Mouse (Mus musculus) C2C12 (cell line): ENCODE data around the gene Cxadr. TPM values are rescaled to one million over a fixed set of nuclear protein-coding genes. Genes with fewer than 3 reads are reported as not detected.

Experiments
- H3K27me3 ChIP-seq: one replicate; pipeline ENCODE4 v1.6.1; 2011; ENCODE audit not compliant: control insufficient read depth, insufficient read depth, insufficient read length
- H3K36me3 ChIP-seq: one replicate; pipeline ENCODE4 v1.6.1; 2011; ENCODE audit not compliant: control insufficient read depth, insufficient read depth
- H3K4me3 ChIP-seq: one replicate; pipeline ENCODE4 v1.5.1; 2011; ENCODE audit warnings: mild to moderate bottlenecking, control low read depth; ENCODE audit not compliant: poor library complexity, insufficient read depth, severe bottlenecking
- H3K79me2 ChIP-seq: one replicate; pipeline ENCODE4 v1.6.1; 2011; ENCODE audit not compliant: control insufficient read depth, insufficient read depth
- H3K79me3 ChIP-seq: one replicate; pipeline ENCODE4 v1.6.1; 2011; ENCODE audit warnings: low read depth, control low read depth
- H3ac ChIP-seq: one replicate; pipeline ENCODE3; 2011; ENCODE audit warnings: low read depth; ENCODE audit not compliant: control insufficient read depth, insufficient read length
- CEBPB ChIP-seq: IDR thresholded peaks from one replicate; pipeline ENCODE4 v1.6.1; 2011; ENCODE audit warnings: low read depth, mild to moderate bottlenecking, control low read depth, moderate library complexity
- CTCF ChIP-seq: IDR thresholded peaks from one replicate; pipeline ENCODE4 v1.5.1; 2011; ENCODE audit not compliant: control insufficient read depth, insufficient read depth, insufficient read length
- FOSL1 ChIP-seq: IDR thresholded peaks from one replicate; pipeline ENCODE4 v1.8.0; 2011; ENCODE audit warnings: mild to moderate bottlenecking, low read length; ENCODE audit not compliant: poor library complexity, insufficient read depth, severe bottlenecking
- MAX ChIP-seq: IDR thresholded peaks from one replicate; pipeline ENCODE4 v1.6.1; 2011; ENCODE audit warnings: mild to moderate bottlenecking, control low read depth
- MYOD1 ChIP-seq: IDR thresholded peaks from one replicate; pipeline ENCODE4 v1.6.1; 2011; ENCODE audit warnings: low read depth; ENCODE audit not compliant: control insufficient read depth, insufficient read length
- MYOG ChIP-seq: IDR thresholded peaks from one replicate; pipeline ENCODE4 v1.6.1; 2011; ENCODE audit not compliant: control insufficient read depth, insufficient read length; ENCODE audit errors: extremely low read depth
- USF1 ChIP-seq: IDR thresholded peaks from one replicate; pipeline ENCODE4 v1.6.1; 2011; ENCODE audit warnings: low read depth, mild to moderate bottlenecking, control low read depth, moderate library complexity
- polyA plus RNA-seq: library from polyadenylated mRNA; unstranded; fragments of >200 nt; fragmentation: generic; extraction: Trizol; gene quantifications from one replicate; pipeline ENCODE4 v1.2.1, GENCODE M21; 2012; ENCODE audit warnings: missing spikeins

The Cxadr gene
- polyA plus RNA-seq, 1 experiment: 0.40 TPM

DNA sequence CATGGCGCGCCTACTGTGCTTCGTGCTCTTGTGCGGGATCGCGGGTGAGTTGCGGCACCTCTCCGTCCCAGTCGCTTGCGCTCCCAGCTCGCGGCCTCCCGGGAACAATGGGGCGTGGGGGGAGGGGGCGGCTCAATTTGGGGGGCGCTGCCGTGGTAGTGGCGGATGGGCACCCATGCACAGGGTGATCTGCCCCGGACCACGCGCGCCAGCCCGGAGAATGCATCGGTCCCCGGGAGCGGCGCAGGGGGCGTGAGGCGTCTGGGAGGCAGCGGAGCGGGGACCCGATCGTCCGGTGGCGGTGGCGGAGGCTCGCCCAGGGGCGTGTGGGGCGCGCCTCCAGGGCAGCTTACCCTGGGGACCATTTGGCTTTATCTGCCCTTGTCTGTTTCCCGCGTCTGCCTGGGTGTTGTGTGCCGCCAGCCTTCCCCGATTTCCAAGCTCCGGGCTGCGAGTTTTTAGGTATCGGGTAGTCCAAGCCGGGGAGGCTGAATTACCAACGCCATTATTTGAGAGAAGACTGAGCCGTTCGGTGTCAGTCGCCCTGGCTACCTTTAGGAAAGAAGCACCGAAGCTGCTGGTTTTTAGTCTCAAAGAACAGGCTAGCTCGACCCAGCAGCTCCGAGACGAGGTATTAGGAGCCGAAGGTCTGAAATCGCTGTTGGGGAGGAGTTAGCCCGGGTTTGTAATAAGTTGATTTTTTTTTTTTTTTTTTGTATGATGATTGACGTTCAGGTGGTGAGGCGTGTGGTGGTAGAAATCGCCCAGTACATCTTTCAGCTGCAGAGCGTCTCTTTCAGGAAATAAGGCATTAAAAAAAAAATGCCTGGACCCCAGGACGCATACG, 765 bp downstream of the Cxadr start:
- no peaks in the 10 kb centered on the region for H3K36me3 ChIP-seq
- no peaks in the 10 kb centered on the region for H3K27me3 ChIP-seq
- H3K79me3 ChIP-seq: no peaks in the 10 kb centered on the region
- no peaks in the 10 kb centered on the region for H3K79me2 ChIP-seq
- peak overlapping the region; percentile 6 for H3K4me3 ChIP-seq
- peak overlapping the region; percentile 46 for H3ac ChIP-seq
- TF ChIP-seq USF1 (no peak), MYOD1 (no peak), FOSL1 (no peak), MAX (no peak), CTCF (no peak), MYOG (no peak), CEBPB (no peak)

DNA sequence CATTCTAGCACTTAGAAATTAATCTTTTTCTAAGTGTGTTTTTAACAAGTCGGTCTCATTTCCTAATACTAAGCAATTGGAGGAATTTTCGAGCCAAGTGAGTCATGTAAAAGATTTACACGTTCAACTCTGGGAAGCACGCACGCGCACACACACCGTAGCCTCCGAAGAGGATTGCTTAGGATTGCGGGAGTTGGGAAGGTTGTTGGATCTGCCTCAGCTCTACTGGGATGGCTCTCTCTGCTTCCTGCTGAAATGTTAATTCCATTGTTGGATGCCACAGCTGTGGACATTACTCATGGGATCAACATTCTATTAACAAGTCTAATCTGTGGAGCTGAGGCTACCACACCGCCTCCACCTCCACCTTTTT, 1.4 kb downstream of the Cxadr start:
- Histone ChIP-seq H3K36me3 (no peaks in the 10 kb centered on the region), H3K79me3 (no peaks in the 10 kb centered on the region), H3K4me3 (no peak overlapping the region), H3K79me2 (no peaks in the 10 kb centered on the region), H3K27me3 (no peaks in the 10 kb centered on the region), H3ac (no peak overlapping the region)
- TF ChIP-seq USF1 (no peak), MYOG (no peak), FOSL1 (no peak), MYOD1 (no peak), CEBPB (no peak), MAX (no peak), CTCF (no peak)

DNA sequence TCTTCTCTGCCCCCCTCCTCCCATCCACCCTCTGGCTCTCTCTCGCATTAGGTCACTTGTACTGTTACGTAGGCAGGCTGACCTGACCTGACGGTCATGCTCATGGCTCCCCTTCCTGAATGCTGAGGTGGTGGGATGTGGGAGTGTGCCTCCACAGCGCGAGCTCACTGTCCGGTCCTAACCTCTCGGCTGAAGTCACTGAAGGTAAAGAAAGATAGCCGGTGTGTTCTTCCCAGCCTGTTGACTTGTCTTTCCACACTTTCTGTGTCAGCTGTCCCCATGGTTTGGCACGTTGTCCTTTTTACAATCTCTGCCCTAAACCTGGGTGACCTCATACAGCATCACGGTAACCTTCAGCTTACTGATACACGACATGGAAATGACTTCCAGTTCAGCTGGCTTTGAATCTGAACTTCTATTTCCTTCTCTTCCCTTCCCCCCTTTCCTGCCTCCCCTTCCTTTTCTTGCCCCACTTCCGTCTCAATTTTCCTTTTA, 4.4 kb downstream of the Cxadr start:
- H3K4me3 ChIP-seq: no peak overlapping the region
- no peaks in the 10 kb centered on the region for H3K36me3 ChIP-seq
- H3ac ChIP-seq: no peak overlapping the region
- H3K27me3 ChIP-seq: no peaks in the 10 kb centered on the region
- H3K79me2 ChIP-seq: no peaks in the 10 kb centered on the region
- TF ChIP-seq MYOG (no peak), USF1 (no peak), FOSL1 (no peak)
- H3K79me3 ChIP-seq: no peaks in the 10 kb centered on the region

DNA sequence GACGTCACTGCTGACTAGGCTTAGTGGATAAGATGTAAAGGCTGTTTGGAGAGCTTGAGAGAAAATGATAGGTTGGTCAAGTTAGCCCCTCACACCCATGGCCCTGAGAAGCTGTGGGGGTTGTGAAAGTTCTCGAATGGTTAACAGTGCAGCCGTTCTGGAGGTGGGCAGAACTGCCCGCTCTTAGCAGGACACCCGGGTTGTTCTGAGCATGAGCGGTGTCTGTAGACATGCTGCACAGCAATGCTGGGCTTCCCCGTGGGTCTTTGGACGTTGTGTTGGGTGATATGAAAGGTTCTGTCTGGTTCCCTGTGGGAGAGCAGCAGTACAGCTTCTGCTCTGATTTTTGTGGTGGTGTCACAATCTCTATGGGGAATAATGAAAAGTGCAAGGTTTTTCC, 5.3 kb downstream of the Cxadr start:
- no peaks in the 10 kb centered on the region for H3K27me3 ChIP-seq
- no peaks in the 10 kb centered on the region for H3K36me3 ChIP-seq
- no peaks in the 10 kb centered on the region for H3K79me3 ChIP-seq
- no peaks in the 10 kb centered on the region for H3K79me2 ChIP-seq
- TF ChIP-seq USF1: no peak
- no peak for TF ChIP-seq CTCF
- no peak for TF ChIP-seq FOSL1
- no peak for TF ChIP-seq MYOD1
- no peak for TF ChIP-seq MYOG
- TF ChIP-seq MAX: no peak
- no peak overlapping the region for H3ac ChIP-seq
- H3K4me3 ChIP-seq: no peak overlapping the region

DNA sequence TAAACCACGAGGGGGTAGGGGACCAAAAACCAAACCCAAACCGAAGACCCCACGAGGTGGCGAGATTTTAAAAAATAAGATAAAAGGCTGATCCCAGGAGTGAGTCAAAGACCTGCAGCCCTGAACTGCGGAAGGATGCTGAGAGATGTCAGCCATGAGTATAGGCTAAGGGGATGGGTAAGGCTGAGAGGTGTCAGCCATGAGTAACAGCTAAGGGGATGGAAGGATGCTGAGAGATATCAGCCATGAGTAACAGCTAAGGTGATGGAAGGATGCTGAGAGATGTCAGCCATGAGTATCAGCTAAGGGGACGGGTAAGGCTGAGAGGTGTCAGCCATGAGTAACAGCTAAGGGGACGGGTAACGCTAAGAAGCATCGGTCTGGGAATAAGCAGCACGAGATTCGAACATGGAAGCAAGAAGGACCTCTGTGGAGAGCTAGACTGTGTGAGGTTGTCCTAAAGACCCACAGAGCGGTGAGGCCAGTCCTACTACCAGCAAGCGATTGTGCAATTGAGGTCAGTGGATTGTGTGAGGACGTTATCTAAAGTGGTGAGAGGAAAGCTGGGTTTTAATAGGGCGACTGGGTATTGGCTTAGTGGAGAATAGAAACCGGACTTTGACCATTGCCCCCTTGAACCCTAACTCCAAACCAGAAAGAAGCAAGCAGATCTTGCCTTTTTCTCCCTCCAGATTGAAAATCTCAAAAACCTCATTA, 6.3 kb downstream of the Cxadr start:
- TF ChIP-seq CTCF: no peak
- TF ChIP-seq CEBPB: no peak
- no peak for TF ChIP-seq USF1
- TF ChIP-seq MYOG: no peak
- TF ChIP-seq MYOD1: no peak
- no peak for TF ChIP-seq MAX
- TF ChIP-seq FOSL1: no peak

More for the DNA sequence above, 6.3 kb downstream of the Cxadr start:
- Histone ChIP-seq H3K79me2 (no peaks in the 10 kb centered on the region), H3K27me3 (no peaks in the 10 kb centered on the region), H3K79me3 (no peaks in the 10 kb centered on the region), H3K36me3 (no peaks in the 10 kb centered on the region), H3ac (no peak overlapping the region), H3K4me3 (no peak overlapping the region)
